Mouse (Mus musculus) lung, embryonic 16.5 days (tissue): ENCODE data around the gene Tnfrsf11a. TPM values are rescaled to one million over a fixed set of nuclear protein-coding genes. Genes with fewer than 3 reads are reported as not detected.
A peak's percentile ranks its signal among the peaks of the same experiment; 100 is the strongest.
"Not testable (repeated sequence)": the region's sequence is repeated elsewhere in the genome, so short reads cannot be mapped to it uniquely, and the experiment has no call there.

Experiments
- ATAC-seq: fragments of 200-750 bp; cut with Nextera tagmentation; 2 replicates; pipeline ENCODE4 v1.8.0; 2017; ENCODE audit warnings: low read depth, mild to moderate bottlenecking, moderate library complexity
- H3K27ac ChIP-seq: fragments of 300-500 bp; sonication (generic); 2 replicates; pipeline ENCODE4 v1.5.1; 2014; ENCODE audit warnings: mild to moderate bottlenecking, control low read depth, low read length
- H3K27me3 ChIP-seq: fragments of 300-500 bp; sonication (generic); 2 replicates; pipeline ENCODE4 v1.6.1; 2014; ENCODE audit warnings: low read depth, low read length, mixed read lengths; ENCODE audit not compliant: control insufficient read depth, insufficient read depth
- H3K36me3 ChIP-seq: fragments of 300-500 bp; sonication (generic); 2 replicates; pipeline ENCODE4 v1.6.1; 2014; ENCODE audit warnings: low read length; ENCODE audit not compliant: control insufficient read depth, insufficient read depth
- H3K4me1 ChIP-seq: fragments of 300-500 bp; sonication (generic); replicated peaks from 2 replicates; pipeline ENCODE4 v1.6.1; 2014; ENCODE audit warnings: low read length, mixed read lengths; ENCODE audit not compliant: control insufficient read depth, insufficient read depth
- H3K4me2 ChIP-seq: fragments of 300-500 bp; sonication (generic); 2 replicates; pipeline ENCODE4 v1.6.1; 2014; ENCODE audit warnings: low read depth, low read length, control low read depth
- H3K4me3 ChIP-seq: fragments of 300-500 bp; sonication (generic); 2 replicates; pipeline ENCODE4 v1.5.1; 2014; ENCODE audit warnings: mild to moderate bottlenecking, low read length, control low read depth
- H3K9ac ChIP-seq: fragments of 300-500 bp; sonication (generic); 2 replicates; pipeline ENCODE4 v1.6.1; 2014; ENCODE audit warnings: low read length, control low read depth
- H3K9me3 ChIP-seq: fragments of 300-500 bp; sonication (generic); 2 replicates; pipeline ENCODE4 v1.6.1; 2016; ENCODE audit warnings: low read length; ENCODE audit not compliant: control insufficient read depth
- WGBS: fragments of 180-500 bp; shearing (Covaris S2); extraction: QIAGEN DNeasy Blood & Tissue Kit; methylation state at CpG from one replicate; pipeline ENCODE4 v1.1.7; 2014; 5-methylcytosine and 5-hydroxymethylcytosine counted together
- polyA plus RNA-seq: library from polyadenylated mRNA; unstranded; fragments of >200 nt; fragmentation: Nextera tagmentation; extraction: Ambion mirVana; gene quantifications from 2 replicates; pipeline ENCODE4 v1.2.1, GENCODE M21; 2015

Tnfrsf11a gene
- polyA plus RNA-seq, 1 experiment from 2014 or later = 1.4 TPM

- Histone ChIP-seq H3K36me3 (peaks cover 7% of the 10 kb centered on the region), H3K9ac (no peak overlapping the region), H3K4me1 (no peaks in the 10 kb centered on the region), H3K9me3 (no peaks in the 10 kb centered on the region), H3K27ac (no peak overlapping the region), H3K27me3 (no peaks in the 10 kb centered on the region), H3K4me2 (no peak overlapping the region), H3K4me3 (no peak overlapping the region)
- WGBS = 95% methylated on average over 1 of the region's 1 CpGs
- ATAC-seq = no peak
Measured at GRCm38 (mm10) chr1:105752944-105753343, 27.6 kb upstream of the Tnfrsf11a start.

GRCm38 (mm10) chr1:105758798-105759197 is 21.7 kb upstream of the Tnfrsf11a start:
- no peaks in the 10 kb centered on the region for H3K4me1 ChIP-seq
- H3K27ac ChIP-seq = no peak overlapping the region
- no peak for ATAC-seq
- 83% methylated on average over 4 of the region's 4 CpGs for WGBS
- H3K9me3 ChIP-seq = no peaks in the 10 kb centered on the region
- H3K4me3 ChIP-seq = no peak overlapping the region
- H3K36me3 ChIP-seq = no peaks in the 10 kb centered on the region
- H3K27me3 ChIP-seq = no peaks in the 10 kb centered on the region
- no peak overlapping the region for H3K4me2 ChIP-seq
- H3K9ac ChIP-seq = no peak overlapping the region

- no peak for ATAC-seq
- Histone ChIP-seq H3K27ac (no peak overlapping the region), H3K4me3 (no peak overlapping the region), H3K9me3 (no peaks in the 10 kb centered on the region), H3K4me2 (no peak overlapping the region), H3K27me3 (no peaks in the 10 kb centered on the region), H3K4me1 (no peaks in the 10 kb centered on the region), H3K36me3 (no peaks in the 10 kb centered on the region), H3K9ac (no peak overlapping the region)
- WGBS = 79% methylated on average over 3 of the region's 3 CpGs
Measured at GRCm38 (mm10) chr1:105759422-105760165, 20.9 kb upstream of the Tnfrsf11a start.

- Histone ChIP-seq H3K9me3 (no peaks in the 10 kb centered on the region), H3K27me3 (no peaks in the 10 kb centered on the region), H3K4me2 (no peak overlapping the region), H3K27ac (no peak overlapping the region), H3K9ac (no peak overlapping the region), H3K4me1 (no peaks in the 10 kb centered on the region), H3K36me3 (no peaks in the 10 kb centered on the region), H3K4me3 (no peak overlapping the region)
- ATAC-seq = no peak
- 54% methylated on average over 8 of the region's 8 CpGs for WGBS
Measured at GRCm38 (mm10) chr1:105765586-105765985, 14.9 kb upstream of the Tnfrsf11a start.

GRCm38 (mm10) chr1:105766099-105766498 is 14.4 kb upstream of the Tnfrsf11a start:
- H3K9ac ChIP-seq, H3K4me1 ChIP-seq, H3K9me3 ChIP-seq, H3K4me3 ChIP-seq, H3K27ac ChIP-seq, H3K4me2 ChIP-seq, H3K27me3 ChIP-seq, H3K36me3 ChIP-seq, ATAC-seq: not testable (repeated sequence)
- 73% methylated on average over 9 of the region's 9 CpGs for WGBS

GRCm38 (mm10) chr1:105768397-105768796 is 12.1 kb upstream of the Tnfrsf11a start:
- Histone ChIP-seq H3K4me3 (no peak overlapping the region), H3K9ac (no peak overlapping the region), H3K27me3 (no peaks in the 10 kb centered on the region), H3K9me3 (no peaks in the 10 kb centered on the region), H3K27ac (no peak overlapping the region), H3K4me1 (0 out of 2 replicates have a peak, but pooled peaks cover 2% of the 10 kb centered on the region), H3K36me3 (no peaks in the 10 kb centered on the region), H3K4me2 (no peak overlapping the region)
- 79% methylated on average over 2 of the region's 2 CpGs for WGBS
- ATAC-seq = no peak

- Histone ChIP-seq H3K27ac (no peak overlapping the region), H3K4me2 (no peak overlapping the region), H3K9me3 (no peaks in the 10 kb centered on the region), H3K4me3 (no peak overlapping the region), H3K9ac (no peak overlapping the region), H3K36me3 (no peaks in the 10 kb centered on the region), H3K27me3 (no peaks in the 10 kb centered on the region), H3K4me1 (0 out of 2 replicates have a peak, but pooled peaks cover 2% of the 10 kb centered on the region)
- peak; percentile 76; the same call in 1 of the 2 replicates for ATAC-seq
- 50% methylated on average over 2 of the region's 2 CpGs for WGBS
Measured at GRCm38 (mm10) chr1:105770685-105771084, 9.8 kb upstream of the Tnfrsf11a start.

- peaks cover 7% of the 10 kb centered on the region; the same call in 1 of the 2 replicates for H3K4me1 ChIP-seq
- 57% methylated on average over 4 of the region's 4 CpGs for WGBS
- H3K9ac ChIP-seq = no peak overlapping the region
- H3K27ac ChIP-seq = no peak overlapping the region
- H3K36me3 ChIP-seq = no peaks in the 10 kb centered on the region
- H3K27me3 ChIP-seq = peaks cover 11% of the 10 kb centered on the region
- no peak overlapping the region for H3K4me2 ChIP-seq
- H3K4me3 ChIP-seq = no peak overlapping the region
- ATAC-seq = no peak
- no peaks in the 10 kb centered on the region for H3K9me3 ChIP-seq
Measured at GRCm38 (mm10) chr1:105776426-105776825, 4.1 kb upstream of the Tnfrsf11a start.

GRCm38 (mm10) chr1:105780079-105780456 is 450 bp upstream of the Tnfrsf11a start:
- peak; percentile 20 for ATAC-seq
- no peaks in the 10 kb centered on the region for H3K36me3 ChIP-seq
- peaks cover 12% of the 10 kb centered on the region for H3K27me3 ChIP-seq
- H3K27ac ChIP-seq = no peak overlapping the region
- H3K4me2 ChIP-seq = peak overlapping the region; percentile 98
- peaks cover 14% of the 10 kb centered on the region for H3K4me1 ChIP-seq
- H3K9me3 ChIP-seq = no peaks in the 10 kb centered on the region
- H3K9ac ChIP-seq = peak overlapping the region; percentile 82
- 32% methylated on average over 12 of the region's 12 CpGs for WGBS
- H3K4me3 ChIP-seq = peak overlapping the region; percentile 75
